Mouse (Mus musculus): ENCODE results near the gene L1cam. TPM values are rescaled to one million over a fixed set of nuclear protein-coding genes. Genes with fewer than 3 reads are reported as not detected.

The L1cam gene
- polyA plus RNA-seq, 1 experiment from 2014 or later: 109 TPM

DNA sequence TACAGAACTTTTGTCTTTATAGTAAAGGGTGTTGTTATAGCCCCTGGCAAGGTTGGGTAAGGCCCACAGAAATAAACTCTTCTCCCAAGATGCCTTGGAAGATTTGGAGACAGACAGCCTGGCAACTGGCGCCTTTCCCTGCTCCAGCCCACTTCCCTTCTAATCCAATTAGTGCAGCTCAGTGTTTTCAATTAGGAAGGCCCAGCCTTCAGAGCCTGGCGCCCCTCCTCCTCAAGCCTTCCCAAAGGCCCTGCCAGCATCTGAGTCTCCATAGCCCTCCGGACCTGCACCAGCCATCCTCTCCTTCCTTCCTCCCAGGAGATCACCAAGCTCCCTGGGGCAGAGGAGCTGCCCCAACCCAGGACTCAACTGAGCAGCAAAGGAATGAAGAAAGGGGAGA, 28.6 kb downstream of the L1cam start:
- peak; percentile 57; the same call in 1 of the 2 replicates for ATAC-seq
- Histone ChIP-seq H3K4me2 (ENCODE audit: low read length) (no peak overlapping the region), H3K27me3 (replicated peaks; ENCODE audit: control insufficient read depth, insufficient read depth, low read length) (no peaks in the 10 kb centered on the region), H3K36me3 (ENCODE audit: control insufficient read depth, insufficient read depth, low read length) (peaks cover 7% of the 10 kb centered on the region), H3K9me3 (ENCODE audit: control insufficient read depth, low read length) (no peaks in the 10 kb centered on the region), H3K27ac (ENCODE audit: low read depth, low read length) (peak overlapping the region; percentile 52; the same call in 1 of the 2 replicates), H3K9ac (ENCODE audit: low read depth, low read length) (no peak overlapping the region), H3K4me3 (ENCODE audit: low read length) (no peak overlapping the region), H3K4me1 (ENCODE audit: control insufficient read depth, insufficient read depth, low read depth, low read length) (no peaks in the 10 kb centered on the region; the same call in 1 of the 2 replicates)
- 24% methylated on average over 3 of the region's 3 CpGs for WGBS

- no peak overlapping the region for H3K27ac ChIP-seq (ENCODE audit: low read depth, low read length)
- no peak overlapping the region for H3K4me2 ChIP-seq (ENCODE audit: low read length)
- H3K36me3 ChIP-seq (ENCODE audit: control insufficient read depth, insufficient read depth, low read length): peaks cover 7% of the 10 kb centered on the region
- ATAC-seq: peak; percentile 38; the same call in 1 of the 2 replicates
- WGBS: 38% methylated on average over 3 of the region's 3 CpGs
- no peaks in the 10 kb centered on the region for H3K9me3 ChIP-seq (ENCODE audit: control insufficient read depth, low read length)
- no peak overlapping the region for H3K9ac ChIP-seq (ENCODE audit: low read depth, low read length)
- H3K4me3 ChIP-seq (ENCODE audit: low read length): no peak overlapping the region
- H3K4me1 ChIP-seq (ENCODE audit: control insufficient read depth, insufficient read depth, low read depth, low read length): no peaks in the 10 kb centered on the region; the same call in 1 of the 2 replicates
- H3K27me3 ChIP-seq (replicated peaks; ENCODE audit: control insufficient read depth, insufficient read depth, low read length): no peaks in the 10 kb centered on the region
Observed at GRCm38 (mm10) chrX:73864692-73865091, 31.2 kb downstream of the L1cam start.

DNA sequence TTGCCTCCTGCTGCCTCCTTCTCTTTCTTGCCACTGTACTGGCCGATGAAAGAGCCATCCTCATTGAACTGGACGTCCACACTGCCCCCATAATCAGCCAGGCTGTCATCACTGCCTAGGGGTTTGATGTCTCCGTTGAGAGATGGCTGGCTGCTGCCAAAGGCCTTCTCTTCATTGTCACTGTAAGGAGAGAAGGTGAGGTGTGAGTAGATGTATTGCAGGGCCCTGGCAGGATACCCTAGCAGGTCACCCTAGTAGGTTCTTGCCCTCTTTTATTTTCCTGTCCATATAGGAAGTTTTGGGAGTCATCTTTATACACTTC, 40.9 kb downstream of the L1cam start:
- H3K27ac ChIP-seq (ENCODE audit: low read depth, low read length): no peak overlapping the region
- no peak overlapping the region for H3K4me3 ChIP-seq (ENCODE audit: low read length)
- H3K9me3 ChIP-seq (ENCODE audit: control insufficient read depth, low read length): no peaks in the 10 kb centered on the region
- no peaks in the 10 kb centered on the region for H3K27me3 ChIP-seq (replicated peaks; ENCODE audit: control insufficient read depth, insufficient read depth, low read length)
- no peak for ATAC-seq
- no peak overlapping the region for H3K4me2 ChIP-seq (ENCODE audit: low read length)
- no peak overlapping the region for H3K9ac ChIP-seq (ENCODE audit: low read depth, low read length)
- no peaks in the 10 kb centered on the region for H3K4me1 ChIP-seq (ENCODE audit: control insufficient read depth, insufficient read depth, low read depth, low read length)
- H3K36me3 ChIP-seq (ENCODE audit: control insufficient read depth, insufficient read depth, low read length): peaks cover 4% of the 10 kb centered on the region; the same call in 1 of the 2 replicates
- WGBS: 60% methylated on average over 2 of the region's 3 CpGs

DNA sequence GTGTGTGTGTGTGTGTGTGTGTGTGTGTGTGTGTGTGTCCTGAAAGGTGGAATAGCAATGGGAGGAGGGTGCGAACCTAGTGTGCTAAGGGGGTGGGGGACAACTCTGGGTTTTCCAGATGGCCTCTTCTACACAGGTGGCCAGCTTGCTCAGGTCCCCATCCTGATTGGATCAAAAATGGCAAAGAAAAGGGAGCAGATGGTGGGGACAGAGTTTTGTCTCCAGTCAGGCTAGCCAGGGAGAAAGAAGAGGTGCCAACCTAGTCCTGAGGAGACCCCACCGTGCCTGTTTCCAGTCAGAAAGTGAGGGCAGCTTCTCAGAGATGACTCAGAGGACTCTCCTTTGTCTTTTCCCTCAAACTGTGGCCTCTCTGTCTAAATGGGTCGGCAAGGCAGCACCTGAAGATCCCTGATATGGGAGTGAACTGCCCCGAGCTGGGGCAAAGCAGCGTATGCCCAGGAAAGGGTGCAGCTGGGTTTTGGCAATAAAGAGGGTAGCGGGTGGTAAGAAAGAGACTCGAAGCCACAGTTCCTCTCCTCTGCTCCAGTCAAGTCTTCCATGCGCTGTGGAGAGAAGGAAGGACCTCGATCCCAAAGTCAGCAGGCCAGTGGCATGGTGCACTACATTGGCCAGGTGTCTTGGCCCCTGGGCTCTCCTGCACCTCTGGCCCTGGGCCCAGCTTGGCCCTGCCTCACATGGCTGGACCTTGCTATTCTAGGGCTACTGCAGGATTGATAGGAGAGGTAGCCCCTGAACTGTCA, 41.4 kb downstream of the L1cam start:
- no peaks in the 10 kb centered on the region for H3K4me1 ChIP-seq (ENCODE audit: control insufficient read depth, insufficient read depth, low read depth, low read length)
- WGBS: 86% methylated on average over 9 of the region's 9 CpGs
- no peaks in the 10 kb centered on the region for H3K27me3 ChIP-seq (replicated peaks; ENCODE audit: control insufficient read depth, insufficient read depth, low read length)
- no peak for ATAC-seq
- no peak overlapping the region for H3K9ac ChIP-seq (ENCODE audit: low read depth, low read length)
- no peak overlapping the region for H3K27ac ChIP-seq (ENCODE audit: low read depth, low read length)
- peaks cover 4% of the 10 kb centered on the region; the same call in 1 of the 2 replicates for H3K36me3 ChIP-seq (ENCODE audit: control insufficient read depth, insufficient read depth, low read length)
- H3K4me2 ChIP-seq (ENCODE audit: low read length): no peak overlapping the region
- no peak overlapping the region for H3K4me3 ChIP-seq (ENCODE audit: low read length)
- no peaks in the 10 kb centered on the region for H3K9me3 ChIP-seq (ENCODE audit: control insufficient read depth, low read length)

DNA sequence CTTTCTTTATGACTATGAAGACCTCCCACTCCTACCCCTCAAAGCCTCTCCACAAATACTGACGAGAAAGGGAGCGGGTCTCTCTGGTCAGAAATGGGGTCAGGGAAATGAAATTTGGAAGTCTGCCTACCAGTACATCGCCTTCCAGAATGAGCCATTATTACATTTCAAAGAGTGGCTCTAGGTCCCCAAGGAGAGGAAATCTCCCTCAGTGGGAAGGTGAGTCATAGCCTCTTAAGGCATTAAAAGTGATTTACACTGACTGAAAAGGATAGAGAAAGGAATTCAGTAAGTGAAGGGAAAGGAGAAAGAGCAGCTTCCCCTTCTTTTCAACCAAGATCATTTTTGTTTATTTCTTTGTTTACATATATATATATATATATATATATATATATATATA, 59.2 kb downstream of the L1cam start:
- Histone ChIP-seq H3K27ac (ENCODE audit: low read depth, low read length) (no peak overlapping the region), H3K36me3 (ENCODE audit: control insufficient read depth, insufficient read depth, low read length) (no peaks in the 10 kb centered on the region), H3K27me3 (replicated peaks; ENCODE audit: control insufficient read depth, insufficient read depth, low read length) (no peaks in the 10 kb centered on the region), H3K4me3 (ENCODE audit: low read length) (no peak overlapping the region), H3K4me1 (ENCODE audit: control insufficient read depth, insufficient read depth, low read depth, low read length) (no peaks in the 10 kb centered on the region), H3K4me2 (ENCODE audit: low read length) (no peak overlapping the region), H3K9ac (ENCODE audit: low read depth, low read length) (no peak overlapping the region), H3K9me3 (ENCODE audit: control insufficient read depth, low read length) (no peaks in the 10 kb centered on the region)
- 79% methylated on average over 3 of the region's 3 CpGs for WGBS
- ATAC-seq: no peak

GRCm38 (mm10) chrX:73835731-73836130, 60.2 kb downstream of the L1cam start:
- H3K9ac ChIP-seq (ENCODE audit: low read depth, low read length): no peak overlapping the region
- H3K4me3 ChIP-seq (ENCODE audit: low read length): no peak overlapping the region
- H3K4me1 ChIP-seq (ENCODE audit: control insufficient read depth, insufficient read depth, low read depth, low read length): no peaks in the 10 kb centered on the region
- no peak overlapping the region for H3K4me2 ChIP-seq (ENCODE audit: low read length)
- H3K9me3 ChIP-seq (ENCODE audit: control insufficient read depth, low read length): no peaks in the 10 kb centered on the region
- ATAC-seq: no peak
- H3K27ac ChIP-seq (ENCODE audit: low read depth, low read length): no peak overlapping the region
- WGBS: 94% methylated on average over 1 of the region's 1 CpGs
- no peaks in the 10 kb centered on the region for H3K27me3 ChIP-seq (replicated peaks; ENCODE audit: control insufficient read depth, insufficient read depth, low read length)
- H3K36me3 ChIP-seq (ENCODE audit: control insufficient read depth, insufficient read depth, low read length): no peaks in the 10 kb centered on the region

DNA sequence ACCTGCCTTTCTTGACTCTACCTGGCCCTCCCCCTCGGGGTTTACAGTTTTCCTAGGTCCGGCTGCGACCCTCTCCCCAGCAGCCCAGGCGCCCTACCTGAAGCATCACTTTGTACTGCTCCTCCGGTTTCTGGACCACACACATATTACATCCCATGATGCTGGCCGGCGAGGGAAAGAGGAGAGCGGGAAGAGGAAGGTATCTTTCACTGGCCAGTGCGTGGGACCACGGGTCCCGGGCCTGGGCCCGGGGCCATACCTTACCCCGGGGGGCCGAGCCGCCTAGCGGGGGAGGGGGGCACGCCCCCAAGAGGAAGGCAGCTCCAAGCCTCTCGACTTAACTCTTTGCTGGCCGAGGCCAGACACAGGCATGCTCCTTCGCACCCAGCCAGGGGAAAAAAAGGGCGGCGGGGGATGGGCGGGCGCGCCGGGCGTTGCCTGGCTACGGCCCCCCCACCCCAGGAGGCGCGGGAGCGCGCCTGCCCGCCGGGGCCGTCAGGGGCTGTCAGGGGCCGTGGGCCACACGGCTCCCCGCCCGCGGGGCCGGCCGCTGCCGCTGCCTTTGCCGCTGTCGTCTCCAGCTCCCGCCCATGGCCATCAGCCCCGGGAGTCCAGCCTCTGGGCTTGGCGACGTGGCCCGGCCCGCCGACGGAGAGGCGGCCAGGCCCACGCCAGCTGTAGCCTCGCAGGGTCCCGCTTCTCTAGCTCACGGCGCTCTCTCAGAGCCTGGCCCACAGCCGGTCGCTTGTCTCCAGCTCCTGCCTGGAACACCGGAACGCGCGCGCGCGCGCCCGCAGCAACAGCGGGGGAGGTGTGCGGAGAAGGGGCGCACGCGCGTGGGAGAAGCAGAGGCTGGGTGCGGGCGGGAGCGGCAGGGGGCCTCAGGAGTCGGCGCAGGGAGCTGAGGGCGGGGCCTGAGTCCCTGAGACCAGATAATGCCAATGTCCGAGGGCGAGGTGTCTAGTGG, 71.4 kb downstream of the L1cam start, which contains the start of gene Pdzd4:
TSS of gene Pdzd4 (minus strand) at position 785 of the 967 bp plus-strand sequence.
- 15% methylated on average over 59 of the region's 84 CpGs for WGBS
- peak within 1 kb of the TSS; percentile 65 for H3K4me2 ChIP-seq (ENCODE audit: low read length)
- peak within 1 kb of the TSS; percentile 66 for H3K4me3 ChIP-seq (ENCODE audit: low read length)
- H3K9me3 ChIP-seq (ENCODE audit: control insufficient read depth, low read length): no peaks in the 10 kb centered on the region
- peak within 1 kb of the TSS; percentile 93 for H3K27ac ChIP-seq (ENCODE audit: low read depth, low read length)
- H3K27me3 ChIP-seq (replicated peaks; ENCODE audit: control insufficient read depth, insufficient read depth, low read length): no peaks in the 10 kb centered on the region
- peak; percentile 92 for ATAC-seq
- H3K36me3 ChIP-seq (ENCODE audit: control insufficient read depth, insufficient read depth, low read length): no peaks in the 10 kb centered on the region
- H3K4me1 ChIP-seq (ENCODE audit: control insufficient read depth, insufficient read depth, low read depth, low read length): 0 out of 2 replicates have a peak, but pooled peaks cover 3% of the 10 kb centered on the region
- H3K9ac ChIP-seq (ENCODE audit: low read depth, low read length): peak within 1 kb of the TSS; percentile 85

DNA sequence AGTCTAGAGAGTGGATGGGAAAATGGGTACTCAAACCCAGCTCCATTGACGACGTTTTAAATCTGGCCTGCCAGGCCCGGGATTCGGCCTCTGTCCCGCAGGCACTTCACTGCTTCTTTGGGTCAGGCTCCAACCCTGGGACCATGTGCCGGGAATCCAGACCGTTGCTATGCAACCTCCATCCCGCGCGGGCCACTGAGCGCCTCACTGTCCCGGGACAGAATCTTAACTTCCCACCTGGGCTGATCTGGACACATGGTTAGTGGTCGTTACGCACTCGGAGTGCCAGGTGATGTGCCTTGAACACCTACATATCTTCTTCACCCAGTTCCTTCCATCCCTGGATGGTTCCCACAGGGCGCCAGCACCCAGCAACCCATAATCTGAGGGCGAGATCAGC, 72.2 kb downstream of the L1cam start:
- peak; percentile 38 for ATAC-seq
- H3K9me3 ChIP-seq (ENCODE audit: control insufficient read depth, low read length): no peaks in the 10 kb centered on the region
- peak overlapping the region; percentile 65 for H3K4me2 ChIP-seq (ENCODE audit: low read length)
- no peaks in the 10 kb centered on the region for H3K36me3 ChIP-seq (ENCODE audit: control insufficient read depth, insufficient read depth, low read length)
- 14% methylated on average over 17 of the region's 17 CpGs for WGBS
- H3K9ac ChIP-seq (ENCODE audit: low read depth, low read length): peak overlapping the region; percentile 85
- H3K27me3 ChIP-seq (replicated peaks; ENCODE audit: control insufficient read depth, insufficient read depth, low read length): no peaks in the 10 kb centered on the region
- no peak overlapping the region for H3K27ac ChIP-seq (ENCODE audit: low read depth, low read length)
- peak overlapping the region; percentile 66 for H3K4me3 ChIP-seq (ENCODE audit: low read length)
- 0 out of 2 replicates have a peak, but pooled peaks cover 3% of the 10 kb centered on the region for H3K4me1 ChIP-seq (ENCODE audit: control insufficient read depth, insufficient read depth, low read depth, low read length)
